Mouse (Mus musculus): Measurements from ENCODE around the gene Cdca7l.

DNA sequence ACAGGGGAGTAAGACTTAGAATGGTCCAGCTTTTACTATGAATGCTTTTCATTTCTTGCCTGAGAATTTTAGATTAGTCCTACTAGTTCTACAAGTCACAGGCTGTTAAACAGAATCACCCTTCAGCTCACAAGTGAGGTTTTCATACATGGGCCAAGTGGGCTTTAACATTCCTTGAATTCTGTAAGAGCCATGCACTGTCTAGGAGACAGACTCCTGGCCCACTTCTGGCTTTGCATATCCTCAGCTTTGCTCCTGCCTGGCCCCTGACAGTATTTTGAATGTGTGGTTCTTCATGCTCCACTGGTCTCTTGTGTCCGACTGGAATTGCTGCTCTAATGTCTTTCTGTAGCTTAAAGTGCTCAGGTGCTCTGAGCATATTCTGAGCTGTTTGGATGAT, 20.7 kb upstream of the Cdca7l start:
- no peak for TF ChIP-seq CTCF (IDR thresholded peaks at IDR 0.05)
- TF ChIP-seq EP300 (IDR thresholded peaks at IDR 0.05), result no peak
